Mouse (Mus musculus): ENCODE measurements around the gene Ier5.

Gene Ier5

GRCm38 (mm10) chr1:155098486-155099279 lies 753 bp downstream of the Ier5 start:
- peak; percentile 78 for DNase-seq (ENCODE audit: low read depth)

- DNase-seq (ENCODE audit: low read depth) = peak; percentile 88
Observed at GRCm38 (mm10) chr1:155097931-155098485, 1.4 kb downstream of the Ier5 start.

- peak; percentile 52 for DNase-seq (ENCODE audit: low read depth)
Observed at GRCm38 (mm10) chr1:155097354-155097753, 2.1 kb downstream of the Ier5 start.

- DNase-seq (ENCODE audit: low read depth) = peak; percentile 59
Observed at GRCm38 (mm10) chr1:155096620-155097261, 2.7 kb downstream of the Ier5 start.

- DNase-seq (ENCODE audit: low read depth) = no peak
Observed at GRCm38 (mm10) chr1:155093971-155094707, 5.3 kb downstream of the Ier5 start.

GRCm38 (mm10) chr1:155093145-155093791 lies 6.2 kb downstream of the Ier5 start:
- no peak for DNase-seq (ENCODE audit: low read depth)

GRCm38 (mm10) chr1:155091842-155092800 lies 7.3 kb downstream of the Ier5 start:
- no peak for DNase-seq (ENCODE audit: low read depth)

- DNase-seq (ENCODE audit: low read depth) = peak; percentile 52
Observed at GRCm38 (mm10) chr1:155091374-155091841, 8.0 kb downstream of the Ier5 start.

- no peak for DNase-seq (ENCODE audit: low read depth)
Observed at GRCm38 (mm10) chr1:155090736-155091135, 8.7 kb downstream of the Ier5 start.

- DNase-seq (ENCODE audit: low read depth) = no peak
Observed at GRCm38 (mm10) chr1:155090327-155090726, 9.1 kb downstream of the Ier5 start.

- DNase-seq (ENCODE audit: low read depth) = peak; percentile 44
Observed at GRCm38 (mm10) chr1:155088847-155089603, 10.4 kb downstream of the Ier5 start.

- no peak for DNase-seq (ENCODE audit: low read depth)
Observed at GRCm38 (mm10) chr1:155088046-155088445, 11.4 kb downstream of the Ier5 start.

- peak; percentile 63 for DNase-seq (ENCODE audit: low read depth)
Observed at GRCm38 (mm10) chr1:155086893-155087292, 12.5 kb downstream of the Ier5 start.

- DNase-seq (ENCODE audit: low read depth) = no peak
Observed at GRCm38 (mm10) chr1:155086416-155086815, 13.0 kb downstream of the Ier5 start.

GRCm38 (mm10) chr1:155084839-155085238 lies 14.6 kb downstream of the Ier5 start:
- no peak for DNase-seq (ENCODE audit: low read depth)

GRCm38 (mm10) chr1:155083271-155084265 lies 15.9 kb downstream of the Ier5 start:
- peak; percentile 88 for DNase-seq (ENCODE audit: low read depth)

GRCm38 (mm10) chr1:155082965-155083268 lies 16.5 kb downstream of the Ier5 start:
- DNase-seq (ENCODE audit: low read depth) = peak; percentile 66

- peak; percentile 46 for DNase-seq (ENCODE audit: low read depth)
Observed at GRCm38 (mm10) chr1:155082158-155082964, 17.1 kb downstream of the Ier5 start.
